Mouse (Mus musculus) limb, embryonic 15.5 days (tissue): ENCODE data around the gene Hsd17b2. TPM values are rescaled to one million over a fixed set of nuclear protein-coding genes. Genes with fewer than 3 reads are reported as not detected.

Experiments used
- ATAC-seq: fragments of 200-750 bp; cut with Nextera tagmentation; 2 replicates; pipeline ENCODE4 v1.8.0; 2017; ENCODE audit warnings: low read depth, moderate TSS enrichment; ENCODE audit not compliant: insufficient number of reproducible peaks, low FRiP score, low TSS enrichment
- H3K27ac ChIP-seq: fragments of 300-500 bp; sonication (generic); 2 replicates; pipeline ENCODE4 v1.5.1; 2015; ENCODE audit warnings: moderate library complexity, mild to moderate bottlenecking, inconsistent platforms
- H3K27me3 ChIP-seq: fragments of 300-500 bp; sonication (generic); 2 replicates; pipeline ENCODE4 v1.6.1; 2015; ENCODE audit warnings: inconsistent platforms
- H3K36me3 ChIP-seq: fragments of 300-500 bp; sonication (generic); 2 replicates; pipeline ENCODE4 v1.6.1; 2015; ENCODE audit warnings: inconsistent platforms
- H3K4me1 ChIP-seq: fragments of 300-500 bp; sonication (generic); 2 replicates; pipeline ENCODE4 v1.6.1; 2015; ENCODE audit warnings: inconsistent platforms
- H3K4me2 ChIP-seq: fragments of 300-500 bp; sonication (generic); 2 replicates; pipeline ENCODE4 v1.6.1; 2015; ENCODE audit warnings: mild to moderate bottlenecking, inconsistent platforms
- H3K4me3 ChIP-seq: fragments of 300-500 bp; sonication (generic); 2 replicates; pipeline ENCODE4 v1.5.1; 2015; ENCODE audit warnings: mild to moderate bottlenecking, inconsistent platforms
- H3K9ac ChIP-seq: fragments of 300-500 bp; sonication (generic); 2 replicates; pipeline ENCODE4 v1.6.1; 2015; ENCODE audit warnings: inconsistent platforms
- H3K9me3 ChIP-seq: fragments of 300-500 bp; sonication (generic); 2 replicates; pipeline ENCODE4 v1.6.1; 2016; ENCODE audit warnings: inconsistent platforms
- WGBS: fragments of 180-500 bp; shearing (Covaris S2); methylation state at CpG from one replicate; pipeline ENCODE4 v1.1.7; 2015; 5-methylcytosine and 5-hydroxymethylcytosine counted together
- polyA plus RNA-seq: library from polyadenylated mRNA; unstranded; fragments of >200 nt; fragmentation: Nextera tagmentation; extraction: Ambion mirVana; gene quantifications from 2 replicates; pipeline ENCODE4 v1.2.1, GENCODE M21; 2015

Hsd17b2 gene
- polyA plus RNA-seq, 1 experiment from 2014 or later, result 2.7 TPM

- H3K9ac ChIP-seq, result no peak overlapping the region
- ATAC-seq, result no peak
- no peak overlapping the region for H3K27ac ChIP-seq
- no peaks in the 10 kb centered on the region for H3K27me3 ChIP-seq
- H3K4me2 ChIP-seq, result no peak overlapping the region
- no peaks in the 10 kb centered on the region for H3K9me3 ChIP-seq
- no peaks in the 10 kb centered on the region for H3K4me1 ChIP-seq
- H3K4me3 ChIP-seq, result no peak overlapping the region
- WGBS, result 58% methylated on average over 11 of the region's 11 CpGs
- H3K36me3 ChIP-seq, result no peaks in the 10 kb centered on the region
Observed at GRCm38 (mm10) chr8:117778531-117779322, 77.0 kb downstream of the Hsd17b2 start.

- Histone ChIP-seq H3K9me3 (no peaks in the 10 kb centered on the region), H3K9ac (no peak overlapping the region), H3K36me3 (no peaks in the 10 kb centered on the region), H3K27ac (no peak overlapping the region), H3K27me3 (no peaks in the 10 kb centered on the region), H3K4me2 (no peak overlapping the region), H3K4me3 (no peak overlapping the region), H3K4me1 (no peaks in the 10 kb centered on the region)
- WGBS, result 68% methylated on average over 6 of the region's 6 CpGs
- no peak for ATAC-seq
Observed at GRCm38 (mm10) chr8:117779344-117779743, 77.6 kb downstream of the Hsd17b2 start.

GRCm38 (mm10) chr8:117781375-117782129 is 79.8 kb downstream of the Hsd17b2 start:
- ATAC-seq, result no peak
- Histone ChIP-seq H3K4me2 (no peak overlapping the region), H3K9ac (no peak overlapping the region), H3K4me1 (no peaks in the 10 kb centered on the region), H3K27me3 (no peaks in the 10 kb centered on the region), H3K9me3 (no peaks in the 10 kb centered on the region), H3K36me3 (no peaks in the 10 kb centered on the region), H3K27ac (no peak overlapping the region), H3K4me3 (no peak overlapping the region)
- 53% methylated on average over 6 of the region's 6 CpGs for WGBS

- H3K4me2 ChIP-seq, result no peak overlapping the region
- no peaks in the 10 kb centered on the region for H3K9me3 ChIP-seq
- peaks cover 8% of the 10 kb centered on the region for H3K36me3 ChIP-seq
- WGBS, result 92% methylated on average over 7 of the region's 7 CpGs
- H3K9ac ChIP-seq, result no peak overlapping the region
- no peaks in the 10 kb centered on the region for H3K4me1 ChIP-seq
- no peak overlapping the region for H3K27ac ChIP-seq
- ATAC-seq, result no peak
- no peak overlapping the region for H3K4me3 ChIP-seq
- no peaks in the 10 kb centered on the region for H3K27me3 ChIP-seq
Observed at GRCm38 (mm10) chr8:117783021-117783420, 81.3 kb downstream of the Hsd17b2 start.

- Histone ChIP-seq H3K4me2 (no peak overlapping the region), H3K9me3 (no peaks in the 10 kb centered on the region), H3K9ac (no peak overlapping the region), H3K27ac (no peak overlapping the region), H3K27me3 (no peaks in the 10 kb centered on the region), H3K36me3 (peaks cover 39% of the 10 kb centered on the region), H3K4me3 (no peak overlapping the region), H3K4me1 (no peaks in the 10 kb centered on the region)
- no peak for ATAC-seq
- WGBS, result 83% methylated on average over 3 of the region's 3 CpGs
Observed at GRCm38 (mm10) chr8:117786428-117786827, 84.7 kb downstream of the Hsd17b2 start.

GRCm38 (mm10) chr8:117792616-117793144 is 91.0 kb downstream of the Hsd17b2 start:
- no peak overlapping the region for H3K27ac ChIP-seq
- no peak for ATAC-seq
- no peaks in the 10 kb centered on the region for H3K27me3 ChIP-seq
- 82% methylated on average over 19 of the region's 19 CpGs for WGBS
- no peak overlapping the region for H3K4me3 ChIP-seq
- H3K4me1 ChIP-seq, result peaks cover 17% of the 10 kb centered on the region; the same call in 1 of the 2 replicates
- H3K4me2 ChIP-seq, result no peak overlapping the region
- no peaks in the 10 kb centered on the region for H3K9me3 ChIP-seq
- no peak overlapping the region for H3K9ac ChIP-seq
- peaks cover 83% of the 10 kb centered on the region for H3K36me3 ChIP-seq

- Histone ChIP-seq H3K9ac (no peak overlapping the region), H3K4me2 (no peak overlapping the region), H3K27me3 (no peaks in the 10 kb centered on the region), H3K4me3 (no peak overlapping the region), H3K36me3 (peaks cover 82% of the 10 kb centered on the region), H3K27ac (0 out of 2 replicates have a peak overlapping the region, but pooled peaks have one; percentile 47), H3K9me3 (no peaks in the 10 kb centered on the region), H3K4me1 (peaks cover 17% of the 10 kb centered on the region; the same call in 1 of the 2 replicates)
- WGBS, result 64% methylated on average over 10 of the region's 10 CpGs
- ATAC-seq, result no peak
Observed at GRCm38 (mm10) chr8:117794581-117794980, 92.9 kb downstream of the Hsd17b2 start.

- Histone ChIP-seq H3K27ac (no peak overlapping the region), H3K27me3 (no peaks in the 10 kb centered on the region), H3K9me3 (no peaks in the 10 kb centered on the region), H3K4me3 (no peak overlapping the region), H3K36me3 (peaks cover 64% of the 10 kb centered on the region), H3K9ac (no peak overlapping the region), H3K4me1 (peaks cover 30% of the 10 kb centered on the region), H3K4me2 (no peak overlapping the region)
- ATAC-seq, result no peak
- WGBS, result 85% methylated on average over 15 of the region's 15 CpGs
Observed at GRCm38 (mm10) chr8:117796464-117796863, 94.8 kb downstream of the Hsd17b2 start.

- 92% methylated on average over 2 of the region's 2 CpGs for whole genome bisulfite sequencing
- no peak overlapping the region for H3K9ac ChIP-seq
- H3K4me3 ChIP-seq, result no peak overlapping the region
- no peaks in the 10 kb centered on the region for H3K27me3 ChIP-seq
- H3K4me2 ChIP-seq, result no peak overlapping the region
- H3K4me1 ChIP-seq, result peaks cover 34% of the 10 kb centered on the region
- H3K9me3 ChIP-seq, result no peaks in the 10 kb centered on the region
- ATAC-seq, result no peak
- H3K36me3 ChIP-seq, result peaks cover 52% of the 10 kb centered on the region
- no peak overlapping the region for H3K27ac ChIP-seq
Observed at GRCm38 (mm10) chr8:117798066-117798465, 96.4 kb downstream of the Hsd17b2 start.

GRCm38 (mm10) chr8:117801443-117802298 is 100.0 kb downstream of the Hsd17b2 start, which contains the start of gene Mphosph6:
TSS of gene Mphosph6 (minus strand) at chr8:117801943.
- Histone ChIP-seq H3K4me1 (peaks cover 17% of the 10 kb centered on the region), H3K4me3 (peak within 1 kb of the TSS; percentile 85), H3K27ac (peak within 1 kb of the TSS; percentile 95), H3K4me2 (peak within 1 kb of the TSS; percentile 60), H3K9me3 (no peaks in the 10 kb centered on the region), H3K27me3 (no peaks in the 10 kb centered on the region), H3K36me3 (peaks cover 25% of the 10 kb centered on the region), H3K9ac (peak within 1 kb of the TSS; percentile 93)
- WGBS, result under 1% methylated on average over 65 of the region's 65 CpGs
- ATAC-seq, result peak; percentile 97

- no peaks in the 10 kb centered on the region for H3K9me3 ChIP-seq
- H3K27me3 ChIP-seq, result no peaks in the 10 kb centered on the region
- under 1% methylated on average over 11 of the region's 11 CpGs for WGBS
- peaks cover 19% of the 10 kb centered on the region for H3K36me3 ChIP-seq
- ATAC-seq, result no peak; the same call in 1 of the 2 replicates
- H3K4me1 ChIP-seq, result peaks cover 17% of the 10 kb centered on the region
- peak overlapping the region; percentile 85 for H3K4me3 ChIP-seq
- H3K4me2 ChIP-seq, result peak overlapping the region; percentile 60
- H3K27ac ChIP-seq, result peak overlapping the region; percentile 95
- peak overlapping the region; percentile 93 for H3K9ac ChIP-seq
Observed at GRCm38 (mm10) chr8:117802299-117802689, 100.6 kb downstream of the Hsd17b2 start.
